10 mouse cellular contexts compared by ENCODE assay signal in the genomic region with DNA sequence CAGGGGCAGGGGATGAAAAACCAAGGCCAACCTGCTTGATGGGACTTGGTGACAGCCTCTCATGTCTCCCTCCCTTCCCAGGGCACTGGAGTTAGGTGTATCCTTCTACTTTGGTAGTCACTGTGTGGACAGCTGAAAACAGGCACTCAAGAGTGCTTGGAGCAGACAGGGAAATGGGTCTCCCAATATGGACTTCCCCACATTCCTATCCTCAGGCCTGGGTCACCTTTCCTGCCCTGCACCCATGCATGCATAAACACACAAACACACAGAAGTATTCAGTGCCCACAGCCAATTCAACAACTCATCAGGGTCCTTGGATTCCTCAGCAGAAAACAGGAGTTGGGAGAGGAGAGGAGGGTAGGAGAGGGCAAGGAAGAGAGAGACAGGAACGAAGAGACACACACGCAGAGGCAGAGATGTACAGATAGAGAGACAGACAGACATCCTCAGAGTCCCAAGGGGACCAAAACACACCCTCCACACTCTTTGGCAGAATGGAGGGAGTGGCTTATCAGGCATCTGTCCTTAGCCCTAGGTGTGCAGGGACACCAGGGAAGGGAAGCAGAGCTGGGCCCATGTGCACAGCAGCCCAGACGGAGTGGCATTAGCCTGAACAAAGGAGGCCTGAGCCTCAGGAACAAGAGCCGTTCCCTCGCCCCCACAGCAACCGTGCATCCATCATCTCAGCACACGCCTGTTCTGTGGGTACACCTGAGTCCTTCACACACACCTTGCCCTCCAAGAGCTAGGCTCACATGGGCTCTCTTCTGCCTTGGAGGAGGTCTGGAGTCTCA. TPM values are rescaled to one million over a fixed set of nuclear protein-coding genes. Genes with fewer than 3 reads are reported as not detected.
DNase-seq lines count a peak whose midpoint lies in the region; ATAC-seq and TF ChIP-seq lines count a peak whose summit lies in the region.
"Had no signal": no experiment of that assay in that cellular context is flagged by ENCODE, and none has a peak within 500 bp of the region (broad histone marks: within the 10 kb centered on the region; RNA-seq: fewer than 3 reads in every experiment).

No protein-coding gene starts in this region.

- no peaks in the 10 kb centered on the region for H3K9me3 ChIP-seq in heart, embryonic 10.5 days
- no peaks in the 10 kb centered on the region for H3K9me3 ChIP-seq in E14TG2a.4 (ENCODE audit: low read length)
- no peaks in the 10 kb centered on the region for H3K9me3 ChIP-seq in forebrain, embryonic 16.5 days (ENCODE audit: control insufficient read depth, low read length)
- no peaks in the 10 kb centered on the region for H3K9me3 ChIP-seq in limb, embryonic 15.5 days

- H3K27ac ChIP-seq in heart, embryonic 10.5 days, result peak overlapping the region; percentile 99
- peak overlapping the region; percentile 99 for H3K27ac ChIP-seq in forebrain, embryonic 16.5 days (ENCODE audit: low read length)
- H3K27ac ChIP-seq in limb, embryonic 15.5 days, result peak overlapping the region; percentile 97; the same call in 1 of the 2 replicates
- H3K27ac ChIP-seq: macrophage had no signal

- peak overlapping the region; percentile 83 for H3K4me3 ChIP-seq in heart, embryonic 10.5 days
- peak overlapping the region; percentile 92 for H3K4me3 ChIP-seq in E14TG2a.4 (replicated peaks; ENCODE audit: low read length)
- peak overlapping the region; percentile 90 for H3K4me3 ChIP-seq in forebrain, embryonic 16.5 days (replicated peaks; ENCODE audit: low read length)
- peak overlapping the region; percentile 82 for H3K4me3 ChIP-seq in limb, embryonic 15.5 days

- intact Hi-C loops in heart, postnatal 14 days (cut with DNase I), result no loop called here

- no peak for ATAC-seq in forebrain, embryonic 16.5 days
- ATAC-seq in limb, embryonic 15.5 days (ENCODE audit: insufficient number of reproducible peaks, low FRiP score, low TSS enrichment, low read depth), result no peak

- H3K36me3 ChIP-seq in heart, embryonic 10.5 days, result peaks cover 8% of the 10 kb centered on the region
- H3K36me3 ChIP-seq in E14TG2a.4 (ENCODE audit: insufficient read depth, low read length), result peaks cover 54% of the 10 kb centered on the region
- H3K36me3 ChIP-seq in forebrain, embryonic 16.5 days (ENCODE audit: control insufficient read depth, insufficient read depth), result 0 out of 2 replicates have a peak, but pooled peaks cover 2% of the 10 kb centered on the region
- peaks cover 13% of the 10 kb centered on the region for H3K36me3 ChIP-seq in limb, embryonic 15.5 days

- H3K27me3 ChIP-seq in heart, embryonic 10.5 days (ENCODE audit: insufficient read depth, poor library complexity, severe bottlenecking), result no peaks in the 10 kb centered on the region
- H3K27me3 ChIP-seq in E14TG2a.4 (ENCODE audit: insufficient read depth, low read length), result no peaks in the 10 kb centered on the region
- H3K27me3 ChIP-seq in forebrain, embryonic 16.5 days (replicated peaks; ENCODE audit: control insufficient read depth, insufficient read depth, low read length), result no peaks in the 10 kb centered on the region
- no peaks in the 10 kb centered on the region for H3K27me3 ChIP-seq in limb, embryonic 15.5 days

- H3K9ac ChIP-seq in forebrain, embryonic 16.5 days (replicated peaks; ENCODE audit: low read depth, low read length), result peak overlapping the region; percentile 96
- H3K9ac ChIP-seq in limb, embryonic 15.5 days, result 0 out of 2 replicates have a peak overlapping the region, but pooled peaks have one; percentile 8

- WGBS in heart, embryonic 10.5 days, result 40% methylated on average over 7 of the region's 7 CpGs
- 18% methylated on average over 7 of the region's 7 CpGs for whole genome bisulfite sequencing in forebrain, embryonic 16.5 days
- WGBS in limb, embryonic 15.5 days, result 37% methylated on average over 7 of the region's 7 CpGs

- peak overlapping the region; percentile 94 for H3K4me2 ChIP-seq in forebrain, embryonic 16.5 days (ENCODE audit: low read length)
- H3K4me2 ChIP-seq in limb, embryonic 15.5 days, result peak overlapping the region; percentile 79

- no peak for TF ChIP-seq CTCF in E14TG2a.4 (conservative IDR thresholded peaks at IDR 0.05; ENCODE audit: low read length)

- peaks cover 57% of the 10 kb centered on the region for H3K4me1 ChIP-seq in heart, embryonic 10.5 days
- H3K4me1 ChIP-seq in E14TG2a.4 (replicated peaks; ENCODE audit: low read depth, low read length), result peaks cover 74% of the 10 kb centered on the region
- peaks cover 56% of the 10 kb centered on the region for H3K4me1 ChIP-seq in forebrain, embryonic 16.5 days (replicated peaks; ENCODE audit: control insufficient read depth, insufficient read depth, low read length)
- H3K4me1 ChIP-seq in limb, embryonic 15.5 days, result peaks cover 56% of the 10 kb centered on the region

- DNase-seq in heart, embryonic 10.5 days (ENCODE audit: low spot score), result no peak
- no peak for DNase-seq in heart, postnatal 14 days
- DNase-seq in urinary bladder, postnatal 25 days (ENCODE audit: low spot score), result no peak
- DNase-seq in right cerebral cortex, postnatal 10 days (ENCODE audit: low spot score in 2 of 2), result no peak
- DNase-seq in yolk sac, embryonic 10.5 days (ENCODE audit: low spot score), result no peak
- DNase-seq: cerebellum, postnatal 14 days had no signal

RNA-seq across cellular contexts. Expression of a gene that starts 2.8 kb away (rescaled TPM):
- polyA plus RNA-seq in heart, embryonic 10.5 days (2016; fragmentation: Nextera tagmentation; extraction: Ambion mirVana), result 11.6 and 22.8 TPM in 2 replicates
- total RNA-seq in heart, postnatal 14 days (2021), result 1 to 10 TPM in 1 of 2 experiments, under 1 TPM in 1; 0.81 to 2.0 TPM
- polyA plus RNA-seq in forebrain, embryonic 16.5 days (2015; fragmentation: Nextera tagmentation; extraction: Ambion mirVana), result 46.1 and 47.8 TPM in 2 replicates
- polyA plus RNA-seq in limb, embryonic 15.5 days (2015; fragmentation: Nextera tagmentation; extraction: Ambion mirVana), result 17.6 and 21.0 TPM in 2 replicates

RNA-seq across cellular contexts. Expression of a gene that starts 18.7 kb away (rescaled TPM):
- 1.1 and 1.6 TPM in 2 replicates for polyA plus RNA-seq in heart, embryonic 10.5 days (2016; fragmentation: Nextera tagmentation; extraction: Ambion mirVana)
- under 1 TPM in 1 of 2 experiments, not detected in 1; 0.33 TPM for total RNA-seq in heart, postnatal 14 days (2021)
- polyA plus RNA-seq in forebrain, embryonic 16.5 days (2015; fragmentation: Nextera tagmentation; extraction: Ambion mirVana), result not detected in 2 replicates
- polyA plus RNA-seq in limb, embryonic 15.5 days (2015; fragmentation: Nextera tagmentation; extraction: Ambion mirVana), result 144 and 148 TPM in 2 replicates
- polyA plus RNA-seq: macrophage had no signal

RNA-seq across cellular contexts. Expression of a gene that starts 19.6 kb away (rescaled TPM):
- 57.7 and 80.7 TPM in 2 replicates for polyA plus RNA-seq in heart, embryonic 10.5 days (2016; fragmentation: Nextera tagmentation; extraction: Ambion mirVana)
- total RNA-seq in heart, postnatal 14 days (2021), result 100 to 1,000 TPM; 128 TPM
- 26.9 and 30.9 TPM in 2 replicates for polyA plus RNA-seq in forebrain, embryonic 16.5 days (2015; fragmentation: Nextera tagmentation; extraction: Ambion mirVana)
- 635 and 751 TPM in 2 replicates for polyA plus RNA-seq in limb, embryonic 15.5 days (2015; fragmentation: Nextera tagmentation; extraction: Ambion mirVana)

RNA-seq across cellular contexts. Expression of a gene that starts 23.5 kb away (rescaled TPM):
- polyA plus RNA-seq in heart, embryonic 10.5 days (2016; fragmentation: Nextera tagmentation; extraction: Ambion mirVana), result 154 and 190 TPM in 2 replicates
- total RNA-seq in heart, postnatal 14 days (2021), result 10 to 100 TPM; 77.7 TPM
- polyA plus RNA-seq in forebrain, embryonic 16.5 days (2015; fragmentation: Nextera tagmentation; extraction: Ambion mirVana), result 149 and 193 TPM in 2 replicates
- 194 and 207 TPM in 2 replicates for polyA plus RNA-seq in limb, embryonic 15.5 days (2015; fragmentation: Nextera tagmentation; extraction: Ambion mirVana)

RNA-seq across cellular contexts. Expression of a gene that starts 24.2 kb away (rescaled TPM):
- 49.5 and 62.2 TPM in 2 replicates for polyA plus RNA-seq in heart, embryonic 10.5 days (2016; fragmentation: Nextera tagmentation; extraction: Ambion mirVana)
- total RNA-seq in heart, postnatal 14 days (2021), result 10 to 100 TPM; 55.4 to 60.0 TPM
- polyA plus RNA-seq in forebrain, embryonic 16.5 days (2015; fragmentation: Nextera tagmentation; extraction: Ambion mirVana), result 43.5 and 46.0 TPM in 2 replicates
- 39.6 and 44.1 TPM in 2 replicates for polyA plus RNA-seq in limb, embryonic 15.5 days (2015; fragmentation: Nextera tagmentation; extraction: Ambion mirVana)

Comparison
In these comparisons a context has a peak if more than half of its experiments do, and no peak if none do; other contexts are left out.
1. RNA of a gene that starts 18.7 kb away (polyA plus RNA-seq): 144 to 148 TPM in limb, embryonic 15.5 days; 1.1 to 1.6 TPM in heart, embryonic 10.5 days and not detected in forebrain, embryonic 16.5 days; every median in the first group is over 10 times any median in the second.
2. Peak in every context shown above with its lines, with median percentiles within 50 percentile points of each other: H3K27ac ChIP-seq and H3K4me3 ChIP-seq.